Mouse (Mus musculus): Measurements from ENCODE around the gene Ccsap.
"Not testable (repeated sequence)": the region's sequence is repeated elsewhere in the genome, so short reads cannot be mapped to it uniquely, and the experiment has no call there.

The Ccsap gene

GRCm38 (mm10) chr8:123832757-123833156, 27.3 kb downstream of the Ccsap start:
- DNase-seq = peak; percentile 64

GRCm38 (mm10) chr8:123827523-123827922, 32.5 kb downstream of the Ccsap start:
- DNase-seq = no peak

DNA sequence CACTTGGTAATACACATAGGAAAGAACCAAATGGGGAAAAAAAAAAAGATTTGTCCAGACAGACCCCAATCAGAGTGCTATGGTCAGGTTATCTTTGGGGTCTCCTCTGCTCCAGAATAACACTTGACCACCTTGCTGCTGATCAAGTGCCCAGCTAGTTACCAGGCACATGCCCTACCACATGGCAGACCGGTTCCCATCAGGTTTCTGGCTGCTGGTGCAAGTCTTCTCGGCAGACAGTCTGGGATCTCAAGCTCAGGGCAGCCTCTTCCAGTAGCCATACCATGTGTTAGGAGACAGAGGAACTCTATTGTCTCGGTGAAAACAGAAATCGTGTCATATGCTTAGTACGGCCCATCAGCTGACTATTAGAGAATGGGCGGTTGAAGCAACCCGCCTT, 33.3 kb downstream of the Ccsap start:
- DNase-seq = no peak

- no peak for DNase-seq
Observed at GRCm38 (mm10) chr8:123826001-123826400, 34.0 kb downstream of the Ccsap start.

- DNase-seq = no peak
Observed at GRCm38 (mm10) chr8:123823532-123824123, 36.4 kb downstream of the Ccsap start.

DNA sequence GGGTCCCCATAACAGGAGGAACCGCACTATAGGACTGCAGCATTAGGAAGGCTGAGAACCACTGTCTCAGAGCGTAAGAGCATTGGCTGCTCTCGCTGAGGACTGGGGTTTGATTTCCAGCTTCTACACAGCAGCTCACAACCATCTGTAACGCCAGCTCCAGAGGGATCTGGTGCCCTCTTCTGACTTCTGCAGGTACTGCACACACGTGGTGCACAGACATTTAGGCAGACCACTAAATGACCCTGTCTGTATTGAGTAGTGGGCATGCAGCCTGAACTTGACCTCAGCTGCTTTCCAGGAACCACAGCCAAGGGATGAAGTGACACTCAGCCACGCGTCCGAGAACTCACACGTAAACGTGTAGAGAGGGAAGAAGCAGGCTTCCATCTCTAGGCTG, 36.9 kb downstream of the Ccsap start:
- DNase-seq = no peak

GRCm38 (mm10) chr8:123820780-123821179, 39.2 kb downstream of the Ccsap start:
- DNase-seq = no peak

- no peak for DNase-seq
Observed at GRCm38 (mm10) chr8:123819683-123820610, 40.1 kb downstream of the Ccsap start.

DNA sequence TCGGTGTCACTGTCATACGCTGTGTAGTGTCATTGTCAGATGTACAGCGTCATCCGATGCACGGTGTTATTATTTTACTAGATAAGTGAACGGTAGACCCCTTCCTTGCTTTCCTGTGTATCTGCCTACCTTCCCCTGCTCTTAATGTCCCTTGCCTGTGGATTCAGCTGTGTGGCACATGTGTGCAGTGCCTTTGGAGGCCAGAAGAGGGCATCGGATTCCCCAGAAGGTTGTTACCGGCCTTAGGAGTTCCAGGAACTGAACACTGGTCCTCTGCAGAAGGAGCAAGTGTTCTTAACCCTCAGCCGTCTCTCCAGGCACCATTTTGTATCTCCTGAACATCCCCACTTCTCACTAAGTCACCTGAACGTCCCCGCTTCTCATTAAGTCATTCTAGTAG, 42.3 kb downstream of the Ccsap start:
- no peak for DNase-seq

- DNase-seq = no peak
Observed at GRCm38 (mm10) chr8:123816939-123817338, 43.1 kb downstream of the Ccsap start.

- DNase-seq = no peak
Observed at GRCm38 (mm10) chr8:123815325-123815724, 44.7 kb downstream of the Ccsap start.

- DNase-seq = no peak
Observed at GRCm38 (mm10) chr8:123813892-123814266, 46.1 kb downstream of the Ccsap start.

DNA sequence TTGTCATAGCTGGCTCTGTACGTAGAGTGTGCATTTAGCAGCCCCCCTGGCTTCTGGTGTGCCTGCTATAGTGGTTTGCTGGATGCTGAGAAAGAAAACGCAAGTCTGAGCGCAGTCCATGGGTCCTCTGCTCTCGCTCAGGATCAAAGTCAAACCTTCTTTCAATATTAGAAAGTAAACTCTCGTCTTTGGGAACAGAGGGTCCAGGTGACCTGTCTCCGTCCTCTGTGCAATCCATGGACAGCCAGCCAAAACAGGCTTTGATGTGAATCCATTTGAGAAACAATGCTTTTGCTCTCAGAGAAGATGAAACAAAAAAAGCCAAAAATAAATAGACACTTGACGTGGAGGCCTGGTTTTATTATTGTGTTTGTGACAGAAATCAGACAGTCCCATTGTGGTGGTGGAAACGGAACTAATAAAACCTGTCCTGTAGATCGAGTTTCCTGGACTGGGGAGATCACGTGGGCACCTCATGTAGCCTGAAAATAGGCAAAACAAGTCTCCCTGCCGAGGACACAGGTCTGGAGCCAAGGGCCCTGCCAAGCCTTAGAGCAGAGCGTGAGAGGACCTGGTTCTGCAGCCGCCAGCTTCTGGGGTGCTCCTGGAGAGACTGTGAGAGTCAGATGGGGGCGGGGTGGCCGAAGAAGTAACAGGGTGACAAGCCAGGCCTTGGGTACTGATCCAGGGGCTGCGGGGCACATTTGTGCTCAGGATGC, 46.7 kb downstream of the Ccsap start:
- DNase-seq = no peak

DNA sequence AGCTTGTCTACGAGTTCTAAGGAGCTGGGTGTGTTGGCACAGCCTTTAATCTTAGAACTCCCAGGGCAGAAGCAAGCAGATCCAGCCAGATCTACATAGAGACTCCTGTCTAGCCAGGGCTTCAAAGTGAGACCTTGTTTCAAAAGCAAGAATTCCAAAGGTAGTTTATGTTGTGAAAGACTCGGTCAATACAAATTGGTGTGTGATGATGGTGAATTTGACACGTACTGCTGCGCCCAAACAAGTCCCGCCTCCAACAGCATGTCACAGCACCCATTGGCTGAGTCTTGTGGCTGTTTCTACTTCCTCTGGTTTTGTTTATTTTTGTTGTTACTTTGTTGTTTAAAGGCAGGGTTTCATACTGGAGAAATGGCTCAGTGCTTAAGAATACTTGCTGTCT, 47.8 kb downstream of the Ccsap start:
- no peak for DNase-seq

DNA sequence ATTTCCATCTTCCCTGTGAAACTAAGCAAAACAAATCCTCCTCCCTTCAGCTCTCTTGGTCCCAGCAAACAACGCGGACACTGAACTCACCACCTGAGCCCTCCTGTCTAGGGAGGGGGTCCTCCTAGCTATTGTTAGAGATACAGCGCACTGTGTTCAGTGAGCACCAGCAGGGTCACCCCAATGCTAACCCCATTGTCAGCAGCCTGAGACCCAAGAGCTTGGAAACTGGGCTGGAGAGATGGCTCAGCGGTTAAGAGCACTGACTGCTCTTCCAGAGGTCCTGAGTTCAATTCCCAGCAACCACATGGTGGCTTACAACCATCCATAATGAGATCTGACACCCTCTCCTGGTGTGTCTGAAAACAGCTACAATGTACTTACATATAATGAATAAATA, 50.7 kb downstream of the Ccsap start:
- not testable (repeated sequence) for DNase-seq

DNA sequence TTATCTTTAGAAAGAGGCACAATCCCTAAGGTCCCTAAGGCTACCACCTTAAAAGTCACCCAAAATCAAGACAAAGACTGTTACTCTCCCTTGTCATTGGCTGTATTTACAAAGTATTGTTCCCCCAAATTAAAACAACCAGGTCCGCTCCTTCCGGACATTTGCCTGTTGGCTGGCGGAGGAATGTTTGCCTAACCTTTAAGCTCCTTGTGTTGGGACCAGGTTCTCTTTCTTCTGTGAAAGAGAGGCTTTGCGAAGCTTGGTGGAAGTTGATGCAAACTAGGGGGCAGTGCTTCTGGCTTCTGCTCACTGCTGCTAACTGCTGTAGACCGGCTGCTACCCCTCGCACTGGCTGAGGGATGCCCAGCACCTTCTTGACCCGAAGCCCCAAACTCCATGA, 51.3 kb downstream of the Ccsap start:
- no peak for DNase-seq

DNA sequence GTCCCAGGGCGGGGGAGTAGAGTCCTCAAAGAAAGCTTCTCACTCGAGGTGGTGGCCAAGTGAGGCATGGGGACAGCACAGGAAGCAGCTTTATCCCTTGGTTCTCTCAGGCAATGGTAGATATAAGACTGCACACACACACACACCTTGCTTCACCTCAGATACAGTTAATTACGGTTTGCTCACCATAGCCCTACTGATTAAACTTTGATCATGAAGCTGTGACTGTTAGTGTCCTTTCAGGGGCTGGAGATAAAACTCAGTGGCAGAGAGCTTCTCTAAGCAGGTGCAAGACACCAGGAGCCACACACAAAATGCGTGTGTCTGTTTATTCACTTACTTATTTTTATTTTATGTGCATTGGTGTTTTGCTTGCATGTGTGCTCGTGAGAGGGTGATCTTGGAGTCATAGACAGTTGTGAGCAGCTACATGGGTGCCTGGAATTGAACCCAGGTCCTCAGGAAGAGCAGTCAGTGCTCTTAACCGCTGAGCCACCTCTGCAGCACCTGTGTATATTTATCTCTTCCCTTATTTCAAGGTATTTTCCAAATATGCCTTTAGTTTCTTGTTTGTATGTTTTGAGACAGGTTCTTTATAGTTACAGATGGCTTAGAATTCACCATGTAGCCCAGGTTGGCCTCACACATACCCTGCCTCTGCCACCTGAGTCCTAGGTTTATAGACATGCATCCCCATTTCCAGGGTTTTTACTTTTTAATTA, 52.0 kb downstream of the Ccsap start:
- no peak for DNase-seq

DNA sequence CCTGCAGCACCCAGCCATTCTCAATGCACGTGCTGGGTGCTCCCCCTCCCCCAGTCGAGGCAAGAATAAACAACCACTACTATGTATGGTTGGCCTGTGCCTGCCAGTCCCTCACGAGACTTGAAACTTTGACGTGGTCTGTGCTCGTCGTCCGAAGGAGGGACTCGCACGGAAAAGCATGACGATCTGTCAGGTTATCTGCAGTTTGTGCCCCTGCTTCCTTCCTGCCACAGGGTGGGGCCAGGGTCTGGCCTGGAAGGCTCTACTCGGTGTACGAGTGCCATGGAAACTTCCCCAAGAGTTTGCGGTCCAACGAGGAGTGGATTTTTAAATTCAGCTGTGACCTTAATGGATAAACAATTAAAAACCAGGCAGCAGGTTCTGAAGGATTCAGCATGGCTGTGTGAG, 53.0 kb downstream of the Ccsap start:
- peak; percentile 36 for DNase-seq

GRCm38 (mm10) chr8:123806374-123806935, 53.6 kb downstream of the Ccsap start:
- DNase-seq = no peak

DNA sequence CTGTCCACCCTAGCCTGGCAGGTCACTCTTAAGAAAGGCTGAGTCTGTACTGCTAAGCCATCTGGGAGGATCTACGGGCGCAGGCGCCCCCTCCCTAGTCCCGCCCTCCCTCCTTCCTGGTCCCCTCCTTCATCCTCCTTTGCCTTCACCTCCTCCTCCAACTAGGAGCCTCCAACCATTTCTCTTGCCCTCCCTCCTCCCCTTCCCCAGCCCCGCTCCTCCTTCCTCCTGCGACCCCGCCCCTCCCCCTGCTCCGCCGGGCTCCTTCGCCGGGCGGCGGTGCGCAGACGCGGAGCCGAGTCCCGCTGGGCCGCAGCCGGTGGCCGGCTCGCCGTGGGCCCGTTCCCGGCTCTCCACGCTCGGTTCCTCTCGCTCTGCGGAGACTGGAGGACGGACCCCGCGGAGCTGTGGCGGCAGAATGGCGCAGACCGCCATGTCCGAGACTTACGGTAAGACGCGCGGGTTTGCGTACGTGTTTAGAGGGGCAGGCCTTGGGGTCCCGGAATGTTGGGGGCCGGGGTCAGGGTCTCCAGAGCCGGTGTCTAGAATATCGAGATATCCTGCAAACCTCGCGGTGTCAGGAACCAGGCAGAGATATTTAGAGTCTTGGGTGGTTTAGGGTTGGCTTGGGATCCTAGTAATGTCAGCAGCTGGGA, 54.2 kb downstream of the Ccsap start, which contains the start of gene Rab4a:
Gene Rab4a (plus strand): TSS at position 268 of the 656 bp plus-strand sequence.
- peak; percentile 92 for DNase-seq

GRCm38 (mm10) chr8:123805209-123805717, 54.7 kb downstream of the Ccsap start:
- DNase-seq = no peak

DNA sequence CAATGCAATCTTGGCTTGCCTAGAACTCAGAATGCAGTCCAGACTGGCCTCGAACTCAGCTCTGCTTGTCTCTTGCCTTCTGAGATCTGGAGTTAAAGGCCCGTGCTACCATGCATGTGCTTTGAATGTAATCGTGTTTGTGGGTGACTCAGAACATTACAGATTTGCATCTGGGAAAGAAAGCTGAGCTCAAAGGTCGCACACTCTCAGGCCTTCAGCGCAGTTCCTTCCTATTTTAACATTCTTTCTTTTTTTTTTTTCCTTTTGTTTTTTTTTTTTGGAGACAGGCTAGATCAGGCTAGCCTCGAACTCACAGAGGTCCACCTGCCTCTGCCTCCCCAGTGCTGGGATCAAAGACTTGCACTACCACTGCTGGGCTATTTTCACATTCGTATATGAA, 55.4 kb downstream of the Ccsap start:
- no peak for DNase-seq

Data from lung, postnatal 10 days (tissue).